Mouse (Mus musculus) cerebellum, adult (tissue): ENCODE measurements around the gene Pnkd.
A peak's percentile ranks its signal among the peaks of the same experiment; 100 is the strongest.

ENCODE experiments used
- ATAC-seq: cut with Nextera tagmentation; 2 replicates; pipeline ENCODE4 v1.9.2; 2017; ENCODE audit warnings: mild to moderate bottlenecking, moderate library complexity, mixed read lengths; ENCODE audit not compliant: insufficient number of reproducible peaks, low FRiP score, low TSS enrichment

Gene Pnkd

GRCm38 (mm10) chr1:74344163-74344916 lies 59.6 kb downstream of the Pnkd start:
- ATAC-seq: no peak

DNA sequence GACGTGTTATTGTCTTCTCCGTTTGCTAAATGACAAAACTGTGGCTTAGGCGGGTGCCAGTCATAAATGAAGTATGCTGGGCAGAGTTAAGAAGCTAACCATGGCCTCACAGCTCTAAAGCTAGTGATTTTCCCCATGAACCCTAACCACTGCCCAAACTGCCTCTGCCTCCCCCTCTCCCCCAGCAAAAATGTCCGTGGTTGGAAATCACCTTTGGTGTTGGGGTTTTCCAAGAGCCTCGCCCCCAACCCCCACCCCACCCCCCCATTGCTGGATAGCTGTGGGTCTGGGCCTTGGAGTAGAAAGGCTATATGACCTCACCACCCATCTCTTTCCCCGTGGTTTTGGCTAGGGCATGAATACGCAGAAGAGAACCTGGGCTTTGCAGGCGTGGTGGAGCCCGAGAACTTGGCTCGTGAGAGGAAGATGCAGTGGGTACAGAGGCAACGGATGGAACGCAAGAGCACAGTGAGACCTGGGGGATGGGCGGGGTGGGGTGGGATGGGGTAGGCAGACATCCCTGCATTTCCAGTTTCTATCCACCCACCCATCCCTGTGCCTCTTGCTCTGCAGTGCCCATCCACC lies 66.5 kb downstream of the Pnkd start:
- no peak for ATAC-seq

- ATAC-seq: no peak
Measured at GRCm38 (mm10) chr1:74352532-74353096, 67.9 kb downstream of the Pnkd start.

DNA sequence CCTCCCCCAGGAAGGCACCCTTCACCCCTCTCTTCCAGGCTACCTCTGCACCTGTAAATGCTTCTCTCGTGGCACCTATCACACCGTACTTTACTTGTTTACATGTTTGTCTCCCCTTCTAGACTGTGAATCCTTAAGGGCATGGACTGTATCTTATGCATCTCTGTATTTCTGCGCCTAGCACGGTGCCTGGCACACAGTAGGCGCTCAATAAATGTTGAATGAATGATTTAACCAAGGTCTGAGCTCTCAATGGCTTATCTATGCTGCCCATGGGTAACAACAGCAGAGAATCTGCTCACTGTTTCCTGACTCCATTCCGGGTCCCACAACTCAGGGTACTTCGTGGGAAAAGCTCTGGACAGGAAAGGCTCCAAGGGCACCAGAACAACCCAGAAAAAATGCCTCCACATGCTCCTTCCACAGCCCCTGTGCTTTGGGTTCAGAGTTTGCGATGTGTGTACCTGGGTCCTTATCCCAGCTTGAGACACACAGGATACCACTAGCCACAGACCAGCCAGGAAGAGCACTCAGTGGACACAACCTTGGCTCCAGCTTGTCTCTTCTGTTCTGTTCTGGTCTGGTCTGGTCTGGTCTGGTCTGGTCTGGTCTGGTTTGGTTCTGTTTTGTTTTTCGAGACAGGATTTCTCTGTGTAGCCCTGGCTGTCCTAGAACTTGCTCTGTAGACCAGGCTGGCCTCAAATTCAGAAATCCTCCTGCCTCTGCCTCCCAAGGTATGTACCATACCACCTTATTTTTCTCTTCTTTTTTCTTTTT lies 68.9 kb downstream of the Pnkd start:
- ATAC-seq: no peak

GRCm38 (mm10) chr1:74357531-74357930 lies 72.8 kb downstream of the Pnkd start:
- ATAC-seq: no peak

- ATAC-seq: no peak
Measured at GRCm38 (mm10) chr1:74359952-74360517, 75.3 kb downstream of the Pnkd start.

DNA sequence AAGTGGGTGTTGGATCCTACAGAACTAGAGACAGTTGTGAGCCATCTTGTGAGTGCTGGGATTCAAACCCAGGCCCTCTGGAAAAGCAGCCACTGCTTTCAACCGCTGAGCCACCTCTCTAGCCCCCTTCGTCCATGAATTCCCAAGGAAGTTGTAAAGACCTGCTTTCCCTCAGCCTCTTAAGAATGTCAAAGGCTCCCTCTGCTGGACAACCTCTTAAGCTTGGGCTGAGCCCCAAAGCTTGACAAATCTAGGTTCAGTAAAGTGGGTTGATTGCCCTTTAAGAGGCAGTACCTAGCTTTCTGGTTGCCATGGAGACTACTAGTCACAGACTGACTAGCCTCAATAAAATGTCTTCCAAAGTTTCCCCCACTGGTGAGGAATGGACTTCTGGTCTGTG lies 77.1 kb downstream of the Pnkd start, which contains the start of gene Catip:
TSS of gene Catip (plus strand) at position 297 of the 400 bp plus-strand sequence.
- peak; percentile 82 for ATAC-seq

GRCm38 (mm10) chr1:74362325-74363229 lies 77.8 kb downstream of the Pnkd start:
- ATAC-seq: no peak

GRCm38 (mm10) chr1:74363437-74363836 lies 78.7 kb downstream of the Pnkd start:
- ATAC-seq: no peak

GRCm38 (mm10) chr1:74364270-74364669 lies 79.5 kb downstream of the Pnkd start:
- ATAC-seq: no peak

GRCm38 (mm10) chr1:74367886-74368645 lies 83.3 kb downstream of the Pnkd start:
- ATAC-seq: peak; percentile 74; the same call in 1 of the 2 replicates

DNA sequence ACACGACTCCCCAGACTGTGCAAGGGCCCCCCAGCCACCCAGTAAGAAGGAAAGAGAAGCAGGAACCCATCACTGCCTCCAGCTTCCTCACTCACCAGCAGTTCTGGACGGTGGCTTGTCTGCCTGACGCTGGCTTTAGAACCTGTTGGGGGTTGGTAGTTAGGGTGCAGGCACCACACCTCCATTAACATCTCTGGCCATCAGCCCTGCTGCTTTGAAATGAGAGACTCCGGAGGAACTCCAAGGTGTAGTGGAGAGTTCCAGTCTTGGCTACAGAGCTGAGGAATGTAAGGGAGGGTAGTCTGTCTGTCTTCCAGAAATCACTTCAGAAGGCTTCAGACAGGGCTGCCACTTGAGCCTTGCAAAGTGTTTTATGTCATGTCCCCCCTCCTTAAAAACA lies 85.3 kb downstream of the Pnkd start:
- ATAC-seq: no peak

- ATAC-seq: no peak
Measured at GRCm38 (mm10) chr1:74373372-74373771, 88.6 kb downstream of the Pnkd start.

- no peak for ATAC-seq
Measured at GRCm38 (mm10) chr1:74374980-74375379, 90.2 kb downstream of the Pnkd start, which contains the start of gene Slc11a1. Gene Slc11a1, plus strand, starts transcription at chr1:74375195.

- ATAC-seq: no peak
Measured at GRCm38 (mm10) chr1:74375561-74375960, 90.8 kb downstream of the Pnkd start.

DNA sequence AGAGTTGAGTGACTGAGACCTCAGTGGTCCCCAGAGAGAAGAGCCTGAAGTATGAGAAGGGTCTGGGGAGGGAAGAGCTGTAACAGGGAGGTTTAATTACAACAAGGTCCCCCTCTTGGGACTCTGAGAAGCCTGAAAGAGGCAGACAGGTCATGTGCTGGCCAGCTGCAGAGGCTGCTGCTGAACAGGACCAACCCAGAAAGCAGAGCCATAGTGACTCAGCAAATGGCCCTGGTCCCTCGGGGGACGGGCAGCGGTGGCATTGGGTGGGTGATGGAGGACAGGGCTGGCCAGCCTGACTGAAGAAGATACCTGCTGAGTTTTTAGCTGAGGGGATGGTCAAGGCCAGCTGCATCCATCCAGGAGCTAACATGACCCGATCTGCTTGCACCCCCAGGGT lies 91.7 kb downstream of the Pnkd start:
- ATAC-seq: no peak

GRCm38 (mm10) chr1:74379058-74379504 lies 94.4 kb downstream of the Pnkd start:
- ATAC-seq: no peak

GRCm38 (mm10) chr1:74380484-74380883 lies 95.8 kb downstream of the Pnkd start:
- no peak for ATAC-seq

DNA sequence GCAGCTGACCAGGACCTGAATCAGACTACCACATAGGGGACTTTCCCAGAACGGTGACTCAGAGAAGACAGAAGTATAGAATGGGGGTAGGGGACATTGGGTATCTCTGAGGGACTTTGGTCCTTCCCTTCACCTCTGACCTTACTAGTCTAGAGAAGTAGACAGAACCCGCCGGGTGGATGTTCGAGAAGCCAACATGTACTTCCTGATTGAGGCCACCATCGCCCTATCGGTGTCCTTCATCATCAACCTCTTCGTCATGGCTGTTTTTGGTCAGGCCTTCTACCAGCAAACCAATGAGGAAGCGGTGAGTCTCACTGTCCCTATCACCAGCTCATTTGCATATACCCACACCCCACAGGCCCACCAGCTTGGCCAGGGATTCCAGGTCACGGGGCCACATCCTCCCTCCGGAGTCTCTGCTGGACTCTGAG lies 96.9 kb downstream of the Pnkd start:
- no peak for ATAC-seq
